Mouse (Mus musculus) bone marrow, adult 2 months (tissue): Measurements from ENCODE around the gene Slx4ip.

ENCODE experiments used
- CTCF ChIP-seq: fragments of 200-500 bp; IDR thresholded peaks from 2 replicates; pipeline ENCODE4 v1.5.1; 2011; ENCODE audit warnings: low read length, control low read depth; ENCODE audit not compliant: control insufficient read depth, insufficient read depth
- POLR2A ChIP-seq: fragments of 200-500 bp; IDR thresholded peaks from 2 replicates; pipeline ENCODE4 v1.6.1; 2011; ENCODE audit warnings: low read depth, mild to moderate bottlenecking, control low read depth, low read length, borderline replicate concordance; ENCODE audit not compliant: control insufficient read depth

GRCm38 (mm10) chr2:137087705-137088104 is 196.7 kb downstream of the Slx4ip start:
- no peak for TF ChIP-seq CTCF
- TF ChIP-seq POLR2A, result no peak
